Mouse (Mus musculus) hindbrain, postnatal 0 days (tissue): ENCODE data around the gene Top1. TPM values are rescaled to one million over a fixed set of nuclear protein-coding genes. Genes with fewer than 3 reads are reported as not detected.

ENCODE experiments used
- ATAC-seq: fragments of 200-750 bp; cut with Nextera tagmentation; 2 replicates; pipeline ENCODE4 v1.8.0; 2017; ENCODE audit warnings: mild to moderate bottlenecking, moderate TSS enrichment, moderate library complexity
- DNase-seq: peaks from one replicate; pipeline ENCODE4 v3.0.0-alpha.2; 2015; ENCODE audit warnings: low spot score
- H3K27ac ChIP-seq: fragments of 300-500 bp; sonication (generic); 2 replicates; pipeline ENCODE4 v1.5.1; 2014; ENCODE audit warnings: mild to moderate bottlenecking
- H3K27me3 ChIP-seq: fragments of 300-500 bp; sonication (generic); 2 replicates; pipeline ENCODE4 v1.6.1; 2014; ENCODE audit warnings: low read length, mixed read lengths; ENCODE audit not compliant: insufficient read depth
- H3K36me3 ChIP-seq: fragments of 300-500 bp; sonication (generic); 2 replicates; pipeline ENCODE4 v1.6.1; 2014; ENCODE audit warnings: low read length, mixed read lengths; ENCODE audit not compliant: insufficient read depth
- H3K4me1 ChIP-seq: fragments of 300-500 bp; sonication (generic); 2 replicates; pipeline ENCODE4 v1.6.1; 2014; ENCODE audit warnings: antibody characterized with exemption, low read length, mixed read lengths; ENCODE audit not compliant: insufficient read depth
- H3K4me2 ChIP-seq: fragments of 300-500 bp; sonication (generic); 2 replicates; pipeline ENCODE4 v1.6.1; 2014; ENCODE audit warnings: low read depth, mild to moderate bottlenecking, low read length, moderate library complexity, mixed read lengths
- H3K4me3 ChIP-seq: fragments of 300-500 bp; sonication (generic); 2 replicates; pipeline ENCODE4 v1.5.1; 2014; ENCODE audit warnings: low read length
- H3K9ac ChIP-seq: fragments of 300-500 bp; sonication (generic); replicated peaks from 2 replicates; pipeline ENCODE4 v1.6.1; 2014; ENCODE audit warnings: mild to moderate bottlenecking, low read length, moderate library complexity, mixed read lengths
- H3K9me3 ChIP-seq: fragments of 300-500 bp; sonication (generic); 2 replicates; pipeline ENCODE4 v1.6.1; 2016; ENCODE audit warnings: low read length, mixed read lengths
- CTCF ChIP-seq: IDR thresholded peaks from 2 replicates; pipeline ENCODE4 v1.5.1; 2016; ENCODE audit warnings: antibody characterized with exemption, control low read depth, low read depth
- WGBS: fragments of 180-500 bp; shearing (Covaris S2); extraction: QIAGEN DNeasy Blood & Tissue Kit; methylation state at CpG from one replicate; pipeline ENCODE4 v1.1.7; 2014; 5-methylcytosine and 5-hydroxymethylcytosine counted together
- polyA plus RNA-seq: library from polyadenylated mRNA; unstranded; fragments of >200 nt; fragmentation: Nextera tagmentation; extraction: Ambion mirVana; gene quantifications from 2 replicates; pipeline ENCODE4 v1.2.1, GENCODE M21; 2015
- total RNA-seq: library from RNA; depleted of rRNA; stranded (reverse); fragments of >200 nt; gene quantifications from 2 replicates; pipeline ENCODE4 v1.2.3, GENCODE M21; 2014

The Top1 gene
- total and polyA plus RNA-seq, 2 experiments from 2014 or later, result 28.8 to 44.9 TPM

GRCm38 (mm10) chr2:160739647-160740356, 94.1 kb downstream of the Top1 start:
- TF ChIP-seq CTCF, result no peak
- no peak overlapping the region for H3K4me2 ChIP-seq
- 43% methylated on average over 2 of the region's 2 CpGs for WGBS
- no peak for ATAC-seq
- no peak for DNase-seq
- H3K4me1 ChIP-seq, result peaks cover 36% of the 10 kb centered on the region
- no peaks in the 10 kb centered on the region for H3K9me3 ChIP-seq
- H3K27ac ChIP-seq, result peak overlapping the region; percentile 60; the same call in 1 of the 2 replicates
- H3K4me3 ChIP-seq, result no peak overlapping the region
- H3K36me3 ChIP-seq, result peaks cover 6% of the 10 kb centered on the region; the same call in 1 of the 2 replicates
- no peaks in the 10 kb centered on the region for H3K27me3 ChIP-seq
- no peak overlapping the region for H3K9ac ChIP-seq

GRCm38 (mm10) chr2:160740521-160741156, 95.0 kb downstream of the Top1 start:
- 30% methylated on average over 11 of the region's 11 CpGs for WGBS
- H3K4me2 ChIP-seq, result no peak overlapping the region; the same call in 1 of the 2 replicates

GRCm38 (mm10) chr2:160741580-160741979, 95.9 kb downstream of the Top1 start:
- no peak overlapping the region for H3K4me2 ChIP-seq
- ATAC-seq (0 out of 2 replicates have a peak, but pooled peaks have one; percentile 17), DNase-seq (no peak)
- H3K9me3 ChIP-seq, result no peaks in the 10 kb centered on the region
- WGBS, result 73% methylated on average over 3 of the region's 3 CpGs
- no peaks in the 10 kb centered on the region for H3K27me3 ChIP-seq
- peaks cover 6% of the 10 kb centered on the region for H3K36me3 ChIP-seq
- H3K4me1 ChIP-seq, result peaks cover 29% of the 10 kb centered on the region
- no peak overlapping the region for H3K9ac ChIP-seq
- no peak for TF ChIP-seq CTCF
- no peak overlapping the region for H3K4me3 ChIP-seq
- peak overlapping the region; percentile 60; the same call in 1 of the 2 replicates for H3K27ac ChIP-seq

More at GRCm38 (mm10) chr2:160740521-160741156, 95.0 kb downstream of the Top1 start:
- H3K27ac ChIP-seq, result peak overlapping the region; percentile 60; the same call in 1 of the 2 replicates
- H3K9ac ChIP-seq, result no peak overlapping the region
- H3K4me3 ChIP-seq, result no peak overlapping the region
- TF ChIP-seq CTCF, result no peak
- peaks cover 6% of the 10 kb centered on the region; the same call in 1 of the 2 replicates for H3K36me3 ChIP-seq
- no peaks in the 10 kb centered on the region for H3K9me3 ChIP-seq
- H3K4me1 ChIP-seq, result peaks cover 29% of the 10 kb centered on the region
- peak; percentile 46; the same call in 1 of the 2 replicates for ATAC-seq
- H3K27me3 ChIP-seq, result no peaks in the 10 kb centered on the region
- peak; percentile 39 for DNase-seq

GRCm38 (mm10) chr2:160742161-160742609, 96.5 kb downstream of the Top1 start:
- ATAC-seq (no peak), DNase-seq (no peak)
- H3K9me3 ChIP-seq, result no peaks in the 10 kb centered on the region
- no peak for TF ChIP-seq CTCF
- peaks cover 29% of the 10 kb centered on the region for H3K4me1 ChIP-seq
- no peaks in the 10 kb centered on the region for H3K27me3 ChIP-seq
- H3K9ac ChIP-seq, result no peak overlapping the region
- peak overlapping the region; percentile 60; the same call in 1 of the 2 replicates for H3K27ac ChIP-seq
- WGBS, result 69% methylated on average over 1 of the region's 1 CpGs
- no peak overlapping the region for H3K4me3 ChIP-seq
- H3K4me2 ChIP-seq, result no peak overlapping the region
- H3K36me3 ChIP-seq, result peaks cover 7% of the 10 kb centered on the region

- DNase-seq, result peak; percentile 57
- Histone ChIP-seq H3K27me3 (no peaks in the 10 kb centered on the region), H3K9me3 (no peaks in the 10 kb centered on the region), H3K4me1 (peaks cover 22% of the 10 kb centered on the region), H3K4me2 (no peak overlapping the region), H3K4me3 (no peak overlapping the region), H3K9ac (no peak overlapping the region), H3K27ac (0 out of 2 replicates have a peak overlapping the region, but pooled peaks have one; percentile 27), H3K36me3 (peaks cover 21% of the 10 kb centered on the region)
- peak; percentile 72 for TF ChIP-seq CTCF
- WGBS, result 78% methylated on average over 7 of the region's 7 CpGs
- ATAC-seq, result peak; percentile 27; the same call in 1 of the 2 replicates
Observed at GRCm38 (mm10) chr2:160744040-160744822, 98.5 kb downstream of the Top1 start.

GRCm38 (mm10) chr2:160744823-160745210, 99.1 kb downstream of the Top1 start:
- WGBS, result 79% methylated on average over 5 of the region's 5 CpGs
- Histone ChIP-seq H3K9me3 (no peaks in the 10 kb centered on the region), H3K27ac (0 out of 2 replicates have a peak overlapping the region, but pooled peaks have one; percentile 27), H3K4me2 (no peak overlapping the region), H3K4me3 (no peak overlapping the region), H3K27me3 (no peaks in the 10 kb centered on the region), H3K9ac (no peak overlapping the region), H3K36me3 (peaks cover 23% of the 10 kb centered on the region), H3K4me1 (peaks cover 19% of the 10 kb centered on the region)
- DNase-seq (no peak), ATAC-seq (no peak)
- TF ChIP-seq CTCF, result no peak
